ENCODE assay signal across 20 mouse cellular contexts in genomic region chr10:120397211-120397631, GRCm38 (mm10).
DNase-seq lines count a peak whose midpoint lies in the region; ATAC-seq and TF ChIP-seq lines count a peak whose summit lies in the region.
"Had no signal": no experiment of that assay in that cellular context is flagged by ENCODE, and none has a peak within 500 bp of the region (broad histone marks: within the 10 kb centered on the region; RNA-seq: fewer than 3 reads in every experiment).

No protein-coding gene starts in this region.

- H3K27me3 ChIP-seq in heart, embryonic 10.5 days (ENCODE audit: insufficient read depth, poor library complexity, severe bottlenecking): no peaks in the 10 kb centered on the region
- no peaks in the 10 kb centered on the region for H3K27me3 ChIP-seq in limb, embryonic 11.5 days (ENCODE audit: control insufficient read depth, insufficient read depth, low read length)
- H3K27me3 ChIP-seq: embryonic facial prominence, embryonic 13.5 days; heart, embryonic 13.5 days; Patski had no signal

- TF ChIP-seq POLR2A in lung, adult 2 months (IDR thresholded peaks at IDR 0.05; ENCODE audit: borderline replicate concordance, extremely low read depth, low read depth, low read length): no peak

- no peak for TF ChIP-seq CTCF in lung, adult 2 months (IDR thresholded peaks at IDR 0.05; ENCODE audit: insufficient read depth, low read length)

- DNase-seq in heart, embryonic 10.5 days (ENCODE audit: low spot score): no peak
- DNase-seq in heart, postnatal 4 days: no peak
- peak; percentile 81 for DNase-seq in R1 (ENCODE audit: low read depth, low spot score)
- DNase-seq in adrenal gland, postnatal 36 days: peak; percentile 42 to 46
- DNase-seq in limb, embryonic 11.5 days (ENCODE audit: low spot score): peak; percentile 21
- no peak for DNase-seq in lung, adult 2 months
- DNase-seq: cerebellum, adult 11-12 months; cerebellum, postnatal 14 days; kidney, postnatal 10 days; liver; lung, postnatal 10 days; midbrain, embryonic 14.5 days; thymus, adult 2 months had no signal

- ATAC-seq in limb, embryonic 11.5 days (ENCODE audit: insufficient number of reproducible peaks, low FRiP score, low TSS enrichment, low read depth): no peak
- ATAC-seq in megakaryocyte progenitor cell, adult 5-6 weeks (replicated peaks; ENCODE audit: poor library complexity): no peak
- ATAC-seq: Patski had no signal

- no peak overlapping the region for H3K4me2 ChIP-seq in limb, embryonic 11.5 days (ENCODE audit: low read depth, severe bottlenecking)
- H3K4me2 ChIP-seq: embryonic facial prominence, embryonic 13.5 days; heart, embryonic 13.5 days; hindbrain, embryonic 14.5 days; neural tube, embryonic 13.5 days had no signal

- H3K9me3 ChIP-seq in heart, embryonic 10.5 days: no peaks in the 10 kb centered on the region
- H3K9me3 ChIP-seq in limb, embryonic 11.5 days (ENCODE audit: control insufficient read depth, low read length): no peaks in the 10 kb centered on the region
- H3K9me3 ChIP-seq: embryonic facial prominence, embryonic 13.5 days; heart, embryonic 13.5 days; neural tube, embryonic 13.5 days had no signal

- H3K27ac ChIP-seq in heart, embryonic 10.5 days: 0 out of 2 replicates have a peak overlapping the region, but pooled peaks have one; percentile 22
- no peak overlapping the region for H3K27ac ChIP-seq in limb, embryonic 11.5 days (replicated peaks; ENCODE audit: low read depth, low read length)
- H3K27ac ChIP-seq: embryonic facial prominence, embryonic 13.5 days; heart, embryonic 13.5 days; hindbrain, embryonic 14.5 days; layer of hippocampus, adult 2 months; neural tube, embryonic 13.5 days had no signal

- no peak overlapping the region for H3K9ac ChIP-seq in limb, embryonic 11.5 days (ENCODE audit: low read length)
- H3K9ac ChIP-seq: embryonic facial prominence, embryonic 13.5 days; heart, embryonic 13.5 days; hindbrain, embryonic 14.5 days; neural tube, embryonic 13.5 days had no signal

- H3K36me3 ChIP-seq in heart, embryonic 10.5 days: peaks cover 13% of the 10 kb centered on the region
- H3K36me3 ChIP-seq in limb, embryonic 11.5 days (ENCODE audit: control insufficient read depth, insufficient read depth, low read length): 0 out of 2 replicates have a peak, but pooled peaks cover 2% of the 10 kb centered on the region
- H3K36me3 ChIP-seq: embryonic facial prominence, embryonic 13.5 days; heart, embryonic 13.5 days; neural tube, embryonic 13.5 days had no signal

- H3K4me3 ChIP-seq in heart, embryonic 10.5 days: no peak overlapping the region
- H3K4me3 ChIP-seq in limb, embryonic 11.5 days (ENCODE audit: low read depth, low read length): no peak overlapping the region
- H3K4me3 ChIP-seq in lung, adult 2 months (replicated peaks; ENCODE audit: extremely low read depth, low read depth, low read length): no peak overlapping the region
- H3K4me3 ChIP-seq: embryonic facial prominence, embryonic 13.5 days; heart, embryonic 13.5 days; layer of hippocampus, adult 2 months; neural tube, embryonic 13.5 days had no signal

- H3K4me1 ChIP-seq in heart, embryonic 10.5 days: peaks cover 50% of the 10 kb centered on the region
- H3K4me1 ChIP-seq in limb, embryonic 11.5 days (ENCODE audit: control insufficient read depth, insufficient read depth, low read length): peaks cover 61% of the 10 kb centered on the region
- no peaks in the 10 kb centered on the region for H3K4me1 ChIP-seq in lung, adult 2 months (ENCODE audit: control insufficient read depth, insufficient read depth, low read length)

- WGBS in heart, embryonic 10.5 days: 75% methylated on average over 17 of the region's 17 CpGs
- 40% methylated on average over 17 of the region's 17 CpGs for WGBS in limb, embryonic 11.5 days
- 87% methylated on average over 17 of the region's 17 CpGs for WGBS in lung, adult 2 months

Comparison
In these comparisons a context has a peak if more than half of its experiments do, and no peak if none do; other contexts are left out.
1. DNase-seq: peak in R1 (single experiment), adrenal gland, postnatal 36 days (2 of 2) and limb, embryonic 11.5 days (single experiment); none in heart, embryonic 10.5 days (single experiment), heart, postnatal 4 days (single experiment) and lung, adult 2 months (single experiment).